Mouse (Mus musculus) cerebellum, adult 2 months (tissue): Measurements from ENCODE around the gene Lix1l.

Source experiments
- CTCF ChIP-seq: fragments of 200-500 bp; IDR thresholded peaks from 2 replicates; pipeline ENCODE4 v1.5.1; 2011; ENCODE audit warnings: low read depth, mild to moderate bottlenecking, control low read depth, low read length, moderate library complexity, borderline replicate concordance; ENCODE audit not compliant: insufficient read depth
- POLR2A ChIP-seq: fragments of 200-500 bp; IDR thresholded peaks from 2 replicates; pipeline ENCODE4 v1.6.1; 2011; ENCODE audit warnings: low read length, control low read depth, borderline replicate concordance; ENCODE audit not compliant: insufficient read depth

DNA sequence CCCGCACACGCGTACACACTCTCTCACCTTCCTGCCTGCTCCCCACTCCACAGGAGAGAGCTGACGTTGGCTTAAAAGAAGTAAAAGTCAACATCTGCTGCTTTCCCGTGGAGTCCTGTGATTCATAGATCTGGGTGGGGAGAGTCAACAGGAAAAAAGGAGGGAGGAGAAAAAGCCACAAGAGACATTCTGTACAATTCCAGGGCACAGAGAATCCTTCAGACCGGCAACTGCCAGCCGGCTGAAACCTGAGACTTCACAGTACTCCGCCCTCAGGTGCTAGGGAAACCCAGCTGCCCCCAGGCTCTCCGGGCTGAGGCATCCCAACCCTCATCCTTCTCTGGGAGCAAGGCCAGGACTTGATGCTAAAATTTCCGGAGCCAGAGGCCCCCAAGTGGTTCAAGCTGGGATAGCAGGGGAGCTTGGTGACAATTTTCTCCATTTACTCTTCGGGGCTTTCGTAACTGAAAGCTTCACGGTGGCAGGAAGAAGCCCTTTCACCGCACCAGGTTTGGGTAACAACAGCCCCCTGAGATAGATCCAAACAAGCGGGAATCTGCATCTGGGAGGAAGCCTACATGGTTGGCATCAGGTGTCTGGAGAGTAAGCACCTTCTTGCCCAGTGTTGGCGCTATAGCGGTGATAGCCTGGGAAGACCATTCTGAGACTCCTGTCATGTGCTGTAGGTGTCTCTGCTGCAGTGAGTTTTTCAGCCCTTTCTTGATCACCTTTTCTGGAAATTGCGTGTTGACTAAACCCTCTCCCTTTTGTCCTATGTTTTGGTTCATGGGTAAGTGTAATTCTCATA, 62.7 kb downstream of the Lix1l start:
- TF ChIP-seq POLR2A (peak; percentile 25; the same call in 1 of the 2 replicates), CTCF (peak; percentile 71)
